Mouse (Mus musculus) embryonic fibroblast, embryonic 13.5 days (primary cell): Measurements from ENCODE around the gene Cln3.

Experiments
- CTCF ChIP-seq: IDR thresholded peaks from 2 replicates; pipeline ENCODE4 v1.5.1; 2011; ENCODE audit warnings: mild to moderate bottlenecking, control low read depth, low read length, moderate library complexity, borderline replicate concordance; ENCODE audit not compliant: insufficient read depth
- POLR2A ChIP-seq: IDR thresholded peaks from 2 replicates; pipeline ENCODE4 v1.6.1; 2011; ENCODE audit warnings: low read depth, mild to moderate bottlenecking, control low read depth, low read length, moderate library complexity

- no peak for TF ChIP-seq POLR2A
- no peak for TF ChIP-seq CTCF
These were observed 34.1 kb upstream of the Cln3 start for GRCm38 (mm10) chr7:126619559-126620275.
